Mouse (Mus musculus) erythroblast, embryonic 14.5 days (primary cell): ENCODE results near the gene Agtrap.

ENCODE experiments used
- GATA1 ChIP-seq: IDR thresholded peaks from 2 replicates; pipeline ENCODE4 v1.6.1; 2012; ENCODE audit warnings: low read length, inconsistent platforms, mixed read lengths
- TAL1 ChIP-seq: IDR thresholded peaks from 3 replicates; pipeline ENCODE4 v1.6.1; 2012; ENCODE audit warnings: low read length, inconsistent platforms, mixed read lengths

DNA sequence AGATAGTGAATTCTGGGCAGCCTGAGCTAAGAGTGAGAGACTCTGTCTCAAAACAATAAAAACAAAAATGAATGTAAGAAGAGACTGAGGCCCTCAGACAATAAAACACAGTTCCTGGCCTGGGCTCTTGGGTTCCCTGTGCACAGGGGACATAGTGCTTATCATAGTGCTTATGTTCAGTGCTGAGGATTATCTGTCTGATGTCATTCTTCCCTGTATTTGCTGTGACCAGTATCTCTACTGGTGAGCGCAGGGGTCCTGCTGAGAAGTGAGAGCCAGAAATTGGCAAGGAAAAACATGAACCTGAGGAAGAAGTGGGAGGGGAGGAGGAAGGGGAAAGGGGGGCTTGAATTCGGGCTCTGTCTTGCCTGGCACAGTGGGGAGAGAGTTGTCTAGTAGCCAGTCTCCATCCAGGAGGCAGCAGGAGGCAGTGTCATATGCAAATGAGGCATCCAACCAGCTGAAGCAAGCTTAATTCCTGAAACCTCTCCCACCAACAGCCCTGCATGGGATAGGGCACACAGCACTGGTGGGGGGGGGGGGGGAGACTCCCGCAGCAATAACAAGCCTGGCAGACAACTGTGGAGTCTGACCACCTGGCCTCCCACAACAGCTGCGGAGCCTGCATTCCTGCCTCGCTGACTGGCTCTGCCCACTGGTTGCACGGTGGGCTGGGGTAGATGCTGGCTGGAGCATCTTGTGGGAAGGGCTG lies 34.3 kb upstream of the Agtrap start:
- TF ChIP-seq GATA1 (no peak), TAL1 (no peak)
